Mouse (Mus musculus): ENCODE data around the gene Gm10837. TPM values are rescaled to one million over a fixed set of nuclear protein-coding genes. Genes with fewer than 3 reads are reported as not detected.

The Gm10837 gene
- not detected in 2 replicates for polyA plus RNA-seq (2015; fragmentation: Nextera tagmentation; extraction: Ambion mirVana)

GRCm38 (mm10) chr14:122490441-122491328 is at the start of gene Gm10837:
Gm10837 (plus strand) TSS chr14:122490586.

DNA sequence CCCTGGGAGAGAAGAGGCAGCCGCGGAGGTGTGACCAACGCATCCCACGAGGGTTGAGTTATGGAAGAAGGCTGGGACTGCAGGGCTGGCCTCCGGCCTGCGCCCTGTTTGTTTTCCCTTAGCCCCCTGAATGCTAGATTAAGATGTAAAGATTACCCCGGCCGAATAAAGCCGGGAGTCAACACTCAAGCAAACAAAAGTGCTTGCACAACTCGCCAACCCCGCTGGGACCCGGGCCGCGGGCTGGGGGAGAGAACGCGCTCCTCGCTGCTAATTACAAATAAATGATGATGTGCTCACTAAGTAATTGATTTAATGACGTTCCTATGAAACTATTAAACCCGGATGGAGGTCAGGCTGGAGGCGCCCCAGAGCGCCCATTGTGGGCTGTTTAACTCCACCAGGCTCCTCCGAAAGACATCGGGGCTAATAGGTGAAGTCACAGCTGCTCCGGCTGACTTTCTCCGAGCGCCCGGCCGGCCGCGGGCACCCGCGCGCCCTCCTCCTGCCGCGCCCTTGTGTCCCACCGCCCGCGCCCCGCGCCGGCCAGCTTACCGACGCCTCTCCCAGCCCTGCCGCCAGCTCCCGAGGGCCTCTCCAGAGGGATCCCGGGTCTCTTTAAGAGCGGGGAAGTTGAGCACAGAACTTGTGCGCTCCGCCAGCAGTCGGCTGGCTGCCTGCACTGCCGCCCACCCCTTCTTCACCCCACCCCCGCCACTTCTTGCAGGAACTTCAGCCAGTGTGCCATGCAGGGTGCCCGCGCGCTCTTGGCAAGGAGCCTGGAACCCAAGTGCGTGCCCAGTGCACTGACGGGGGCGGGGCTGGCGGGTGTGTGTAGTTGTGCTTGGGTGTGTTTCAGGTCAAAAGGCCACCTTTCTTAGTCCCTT is 39.6 kb upstream of the Gm10837 start, which contains the start of gene Gm5089:
Gm5089 (minus strand) TSS at position 620 of the 887 bp plus-strand sequence.

GRCm38 (mm10) chr14:122464763-122465741 is 25.3 kb upstream of the Gm10837 start, which contains the start of gene Zic5:
Zic5 (minus strand) TSS chr14:122465677.

GRCm38 (mm10) chr14:122474891-122475556 is 15.4 kb upstream of the Gm10837 start, which contains the start of gene Zic2:
Zic2 (plus strand) TSS chr14:122475435.

DNA sequence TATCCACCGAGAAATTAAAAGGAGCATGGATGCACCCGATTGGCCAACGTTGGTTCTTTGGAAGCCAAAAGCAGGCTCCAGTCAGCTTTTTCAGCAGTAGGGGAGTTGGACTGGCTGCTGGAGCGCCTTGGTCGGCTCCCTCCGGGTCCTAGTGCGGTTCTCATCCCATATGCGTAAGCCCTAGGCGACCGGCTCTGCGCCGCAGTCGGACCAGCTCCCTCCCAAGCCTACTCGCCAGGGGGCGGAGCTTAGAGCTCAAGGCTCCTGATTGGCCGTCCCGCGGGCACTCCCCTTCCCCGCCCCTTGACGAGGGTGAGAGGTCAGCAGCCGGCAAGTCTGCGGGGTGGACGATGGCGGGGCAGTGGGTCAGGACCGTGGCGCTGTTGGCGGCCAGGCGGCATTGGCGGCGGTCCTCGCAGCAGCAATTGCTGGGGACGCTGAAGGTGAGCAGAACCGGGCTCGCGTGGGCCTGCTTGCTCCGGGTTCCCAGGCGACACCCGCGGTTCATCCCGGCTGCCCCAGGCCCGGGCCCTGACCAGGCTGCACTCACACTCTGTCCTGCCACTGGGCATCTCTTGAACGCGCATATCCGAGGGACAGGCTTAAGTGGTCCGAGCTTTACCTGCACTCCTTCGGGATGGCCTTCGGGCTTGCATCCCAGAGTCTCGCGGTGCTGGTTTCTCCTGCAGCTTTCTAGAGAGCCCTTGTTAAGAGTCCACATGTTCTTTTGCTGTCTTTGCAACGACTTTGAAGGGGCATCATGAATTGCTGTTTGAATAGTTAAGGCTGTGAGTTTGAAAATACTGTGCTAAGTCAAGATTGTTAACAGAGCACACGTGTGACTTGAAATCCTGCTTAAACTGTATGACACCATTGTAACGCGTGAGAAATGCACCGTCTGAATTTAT is 43.9 kb downstream of the Gm10837 start, which contains the start of gene Pcca:
Pcca (plus strand) TSS at position 308 of the 908 bp plus-strand sequence.

Other genes with a start within 250 kb of the Gm10837 start
- not detected in 2 replicates for gene Gm5089, start 39.5 kb upstream of the Gm10837 start, polyA plus RNA-seq (2015; fragmentation: Nextera tagmentation; extraction: Ambion mirVana)
- gene Zic5, start 24.9 kb upstream of the Gm10837 start, polyA plus RNA-seq (2015; fragmentation: Nextera tagmentation; extraction: Ambion mirVana), result not detected in 2 replicates
- not detected in 2 replicates for gene Zic2, start 15.2 kb upstream of the Gm10837 start, polyA plus RNA-seq (2015; fragmentation: Nextera tagmentation; extraction: Ambion mirVana)
- gene Pcca, start 43.7 kb downstream of the Gm10837 start, polyA plus RNA-seq (2015; fragmentation: Nextera tagmentation; extraction: Ambion mirVana), result 19.5 and 27.6 TPM in 2 replicates

Data from skeletal muscle tissue, postnatal 0 days (tissue).